Mouse (Mus musculus) heart, postnatal 10 days (tissue): ENCODE measurements around the gene Ppp1r15a. TPM values are rescaled to one million over a fixed set of nuclear protein-coding genes. Genes with fewer than 3 reads are reported as not detected.
A peak's percentile ranks its signal among the peaks of the same experiment; 100 is the strongest.

Experiments used
- DNase-seq, 2 experiments: peaks; one replicate each; pipeline ENCODE4 v3.0.0; 2021
- intact Hi-C: fragments of 180-260 bp; cut with DNase I; formaldehyde crosslinking; loops from one replicate; pipeline ENCODE4 v1.15.1; 2025
- total RNA-seq, 2 experiments: library from RNA; stranded (reverse); gene quantifications; 2 replicates each; pipeline ENCODE4 v1.2.3; 2021

The Ppp1r15a gene
- total RNA-seq = 10 to 100 TPM; 24.5 to 45.4 TPM

GRCm38 (mm10) chr7:45525809-45526473 is at the start of gene Ppp1r15a, which contains the start of gene Plekha4:
Gene Ppp1r15a (minus strand): TSS chr7:45526268.
Gene Plekha4 (plus strand): TSS chr7:45526330.
- DNase-seq = peak; percentile 97 to 98
- intact Hi-C loops = no loop called here

GRCm38 (mm10) chr7:45574472-45575379 is 48.7 kb upstream of the Ppp1r15a start:
- DNase-seq = peak in 1 of 2 experiments; percentile 23
- intact Hi-C loops = no loop called here

DNA sequence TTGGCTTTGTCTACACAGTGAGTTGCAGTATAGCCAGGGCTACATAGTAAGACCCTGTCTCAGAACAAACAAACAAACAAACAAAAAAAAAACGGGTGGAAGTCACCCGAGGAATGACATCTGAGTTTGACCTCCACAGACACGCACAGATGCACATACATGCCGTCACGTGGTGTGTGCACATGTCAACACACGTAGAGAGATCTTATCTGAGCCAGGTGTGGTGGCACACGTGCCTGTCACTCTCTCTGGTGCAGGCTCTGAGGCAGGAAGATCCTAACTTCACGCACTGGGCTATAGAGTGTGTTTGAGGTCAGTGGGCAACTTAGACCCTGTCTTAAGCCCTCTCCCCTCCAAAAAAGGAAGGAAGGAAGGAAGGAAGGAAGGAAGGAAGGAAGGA is 47.9 kb upstream of the Ppp1r15a start:
- intact Hi-C loops = no loop called here
- no peak for DNase-seq

- no peak for DNase-seq
- intact Hi-C loops = loop anchor here (2.0 kb wide), 1 partner anchor 17 kb away; no protein-coding TSS in a partner anchor
Measured at GRCm38 (mm10) chr7:45571966-45572365, 45.9 kb upstream of the Ppp1r15a start.

GRCm38 (mm10) chr7:45570103-45570741 is 44.2 kb upstream of the Ppp1r15a start, which contains the start of gene Bcat2:
Gene Bcat2 (plus strand): TSS chr7:45570153.
- intact Hi-C loops = loop anchor here (2.0 kb wide), 1 partner anchor 19 kb away; no protein-coding TSS in a partner anchor
- DNase-seq = peak; percentile 80 to 82

- intact Hi-C loops = no loop called here
Measured at GRCm38 (mm10) chr7:45568601-45569473, 42.8 kb upstream of the Ppp1r15a start.

DNA sequence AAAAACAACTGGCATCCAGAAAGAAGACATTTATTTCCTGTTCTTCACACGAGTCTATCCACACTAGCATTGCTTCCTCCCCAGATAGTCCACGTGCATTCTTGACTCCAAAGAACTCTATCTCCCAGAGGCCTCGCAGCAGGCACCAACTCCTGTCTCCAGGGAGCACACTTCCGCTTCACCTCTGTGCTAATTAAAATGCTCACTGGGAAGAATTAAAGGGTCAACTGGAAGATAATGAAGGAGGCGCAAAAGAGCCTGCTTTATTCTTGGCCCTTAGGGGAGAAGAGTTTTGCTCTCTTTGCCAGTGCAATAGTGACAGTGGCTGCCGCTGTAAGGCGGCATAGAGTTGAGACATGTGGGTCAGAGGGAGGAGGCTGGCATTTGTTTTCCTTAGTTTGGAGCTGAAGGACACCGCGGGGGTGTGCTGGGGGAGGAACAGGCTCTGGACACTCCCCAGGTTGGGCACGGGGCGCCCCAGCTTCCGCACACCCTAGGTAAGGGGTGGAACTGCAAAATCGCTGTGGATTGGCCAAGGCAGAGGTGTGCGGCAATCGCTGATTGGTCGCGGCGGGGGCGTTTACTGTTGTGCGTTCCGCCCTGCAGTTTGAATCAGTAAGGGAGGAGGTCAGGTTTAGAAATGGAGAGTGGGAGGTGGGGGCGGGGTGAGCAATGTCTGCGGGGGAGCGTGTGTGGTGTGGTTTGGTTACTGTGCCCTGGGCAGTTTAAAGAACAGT is 41.9 kb upstream of the Ppp1r15a start:
- peak; percentile 93 for DNase-seq
- intact Hi-C loops = no loop called here

More at GRCm38 (mm10) chr7:45568601-45569473, 42.8 kb upstream of the Ppp1r15a start:
- no peak for DNase-seq

GRCm38 (mm10) chr7:45567112-45567779 is 41.2 kb upstream of the Ppp1r15a start:
- intact Hi-C loops = no loop called here
- DNase-seq = no peak

DNA sequence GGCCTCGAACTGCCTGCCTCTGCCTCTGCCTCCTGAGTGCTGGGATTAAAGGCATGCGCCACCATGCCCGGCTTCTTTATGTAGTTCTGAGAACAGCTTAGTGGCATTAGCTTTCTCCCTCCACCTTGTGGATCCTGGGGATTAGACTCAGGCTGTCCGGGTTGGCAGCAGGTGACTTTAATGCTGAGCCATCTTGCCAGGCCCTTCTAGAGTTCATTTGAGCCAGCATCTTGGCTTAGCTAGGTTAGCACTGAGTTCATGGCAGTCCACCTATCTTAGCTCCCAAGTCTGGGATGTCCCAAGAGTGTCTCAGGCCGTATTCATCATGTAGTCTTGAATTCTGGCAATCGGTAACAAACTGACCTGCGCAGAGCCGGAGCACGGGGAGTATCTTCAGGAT is 39.4 kb upstream of the Ppp1r15a start:
- no peak for DNase-seq
- intact Hi-C loops = no loop called here

DNA sequence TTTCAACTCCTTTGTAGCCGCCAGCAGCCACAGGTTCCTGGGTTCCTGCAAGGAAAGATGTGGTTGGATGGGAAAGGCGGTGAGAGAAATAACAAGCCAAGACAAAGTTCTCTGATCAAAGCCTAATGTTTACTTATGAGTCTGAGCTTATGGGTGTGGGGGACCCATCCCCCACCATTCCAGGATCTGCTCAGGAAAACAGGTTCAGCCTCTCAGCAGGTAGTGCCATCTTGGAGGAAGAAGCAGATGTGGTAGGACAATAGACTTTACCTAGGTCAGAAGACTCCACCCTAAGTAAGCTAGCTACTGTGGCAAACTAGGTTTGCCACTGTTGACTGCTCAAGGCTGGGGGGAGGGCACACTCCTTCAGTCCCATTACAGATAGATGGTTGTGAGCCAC is 38.7 kb upstream of the Ppp1r15a start:
- DNase-seq = no peak
- intact Hi-C loops = loop anchor here (5.0 kb wide), 2 partner anchors 113 to 158 kb away; partner anchors contain the start of gene Kcna7

DNA sequence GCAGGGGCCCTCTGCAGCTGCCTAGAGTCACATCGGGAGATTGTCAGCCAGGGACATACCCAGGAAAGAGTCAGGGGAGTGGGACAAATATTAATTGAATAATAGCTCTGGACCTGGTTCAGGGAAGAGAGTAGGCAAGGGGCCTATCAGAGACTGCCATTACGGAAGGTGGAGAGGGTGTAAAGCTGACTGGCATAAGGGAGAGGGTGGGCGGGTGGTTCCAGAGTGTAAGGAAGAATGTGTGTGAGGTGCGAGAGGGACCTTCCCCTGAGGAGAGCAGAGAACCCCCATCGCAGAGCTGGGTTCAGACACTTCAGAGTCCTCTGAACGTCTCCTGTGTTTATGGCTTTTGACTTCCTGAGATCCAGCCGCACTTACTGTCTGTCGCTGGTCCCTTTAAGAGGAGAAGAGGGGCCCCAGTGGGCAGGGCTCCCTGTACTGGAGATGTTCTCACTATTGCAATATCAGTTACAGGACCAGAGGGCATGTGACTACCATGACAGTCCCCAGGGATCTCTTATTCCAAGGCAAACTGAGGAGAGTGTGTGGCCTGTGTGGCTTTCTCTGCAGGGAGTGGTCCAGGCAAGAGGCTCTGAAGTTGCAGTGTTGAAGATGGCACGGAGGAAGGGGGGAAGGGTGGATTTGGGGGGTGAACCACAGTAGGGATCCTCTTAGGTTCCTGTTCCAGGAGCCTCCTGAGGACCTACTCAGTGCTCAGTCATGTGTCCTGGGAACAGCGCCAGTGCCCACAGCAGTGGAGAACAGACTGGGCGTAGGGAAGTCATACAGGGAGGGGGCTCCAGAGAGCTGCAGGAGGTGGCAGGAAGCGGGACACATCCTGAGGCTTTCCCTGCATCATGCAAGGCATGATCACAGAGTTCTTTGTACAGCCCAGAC is 35.8 kb upstream of the Ppp1r15a start:
- no peak for DNase-seq
- intact Hi-C loops = loop anchor here (1.0 to 5.0 kb wide), 4 partner anchors 85 to 155 kb away; partner anchors contain the start of gene Kcna7

DNA sequence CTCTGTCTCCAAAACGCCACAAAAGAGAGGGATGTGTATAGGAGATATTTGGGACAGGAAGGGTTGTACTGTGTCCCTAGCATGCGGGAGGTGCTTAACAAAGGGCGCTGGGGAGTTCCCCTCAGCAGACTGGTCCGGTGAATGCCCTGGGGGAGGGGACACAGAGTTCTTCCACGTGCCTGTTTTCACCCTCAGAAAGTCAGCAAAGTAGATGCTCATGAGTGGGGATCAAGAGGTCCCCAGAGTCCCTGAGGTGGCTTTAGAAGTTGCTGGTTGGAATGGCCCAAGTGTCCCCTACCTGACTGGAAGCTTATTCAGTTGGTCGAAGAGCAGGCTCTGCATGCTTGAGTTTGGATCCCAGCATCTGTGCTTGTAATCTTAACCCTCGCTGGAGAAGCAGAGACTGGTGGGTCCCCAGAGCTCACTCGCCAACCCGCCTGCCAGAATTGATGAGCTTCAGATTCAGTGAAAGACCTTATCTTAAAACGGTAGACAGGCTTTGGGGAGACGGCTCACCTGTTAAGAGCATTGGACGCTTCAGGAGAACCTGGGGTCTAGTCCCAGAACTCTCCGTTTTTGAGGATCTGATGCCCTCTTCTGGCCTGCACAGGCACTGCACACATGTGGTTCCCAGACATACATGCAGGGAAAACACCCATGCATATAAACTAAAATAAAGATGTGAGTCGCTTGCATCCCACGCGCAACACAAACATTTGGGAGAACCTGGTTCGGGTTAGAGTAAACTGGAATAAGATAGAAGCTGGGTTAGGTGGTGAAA is 35.0 kb upstream of the Ppp1r15a start:
- intact Hi-C loops = loop anchor here (2.0 to 5.0 kb wide), 3 partner anchors 84 to 154 kb away; partner anchors contain the start of gene Kcna7
- DNase-seq = peak; percentile 84 to 90

DNA sequence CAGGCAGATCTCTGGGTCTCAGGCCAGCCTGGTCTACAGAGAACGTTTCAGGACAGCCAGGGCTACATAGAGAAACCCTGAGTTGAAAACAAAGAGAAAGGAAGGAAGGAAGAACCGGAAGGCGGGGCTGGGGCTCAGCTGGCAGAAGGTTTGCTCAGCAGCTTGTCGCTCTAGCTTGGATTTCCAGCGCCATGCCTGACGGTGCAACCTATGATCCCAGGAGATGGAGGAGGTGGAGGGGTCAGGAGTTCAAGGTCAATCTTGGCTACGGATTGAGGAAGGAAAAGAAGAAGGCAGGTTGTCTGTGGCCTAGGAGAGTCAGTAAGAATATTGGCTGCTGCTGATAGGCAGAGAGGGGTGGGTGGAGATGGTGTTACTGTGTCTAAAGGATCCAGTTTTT is 34.2 kb upstream of the Ppp1r15a start:
- DNase-seq = no peak
- intact Hi-C loops = loop anchor here (2.0 to 5.0 kb wide), 3 partner anchors 83 to 153 kb away; partner anchors contain the start of gene Kcna7

- no peak for DNase-seq
- intact Hi-C loops = no loop called here
Measured at GRCm38 (mm10) chr7:45558907-45559306, 32.8 kb upstream of the Ppp1r15a start.

GRCm38 (mm10) chr7:45555787-45556186 is 29.7 kb upstream of the Ppp1r15a start:
- intact Hi-C loops = loop anchor here (1.0 kb wide), 1 partner anchor 35 kb away; no protein-coding TSS in a partner anchor
- peak; percentile 82 to 89 for DNase-seq

DNA sequence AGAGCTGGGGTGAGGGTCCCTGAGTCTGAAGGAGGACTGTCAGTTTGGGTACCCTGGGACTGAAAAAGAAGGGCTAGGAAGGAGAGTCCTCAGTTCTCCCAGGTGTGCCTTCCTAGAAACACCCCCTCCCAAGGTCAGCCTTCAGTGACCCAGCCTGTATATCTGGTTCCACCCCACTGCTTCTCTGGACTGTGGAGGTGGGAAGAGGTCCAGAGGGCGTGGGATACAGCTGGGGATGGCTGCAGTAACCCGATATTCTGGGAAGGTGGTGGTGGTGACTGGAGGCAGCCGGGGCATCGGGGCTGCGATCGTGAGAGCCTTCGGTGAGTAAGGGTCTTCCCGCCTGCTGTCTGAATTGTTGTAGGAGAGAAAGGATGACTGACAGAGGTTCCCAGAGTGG is 28.7 kb upstream of the Ppp1r15a start, which contains the start of gene Hsd17b14:
TSS of gene Hsd17b14 (plus strand) at position 150 of the 400 bp plus-strand sequence.
- DNase-seq = no peak
- intact Hi-C loops = no loop called here
